Mouse (Mus musculus) lung, embryonic 15.5 days (tissue): ENCODE results near the gene 1700011M02Rik. TPM values are rescaled to one million over a fixed set of nuclear protein-coding genes. Genes with fewer than 3 reads are reported as not detected.

Source experiments
- polyA plus RNA-seq: library from polyadenylated mRNA; unstranded; fragments of >200 nt; fragmentation: Nextera tagmentation; extraction: Ambion mirVana; gene quantifications from 2 replicates; pipeline ENCODE4 v1.2.1, GENCODE M21; 2015

The 1700011M02Rik gene
- polyA plus RNA-seq, 1 experiment from 2014 or later: not detected

Other genes starting within 250 kb of the 1700011M02Rik start
- not detected in 2 replicates for gene Gm3880, start 221.9 kb upstream of the 1700011M02Rik start, polyA plus RNA-seq
- gene Gm9112, start 201.3 kb upstream of the 1700011M02Rik start, polyA plus RNA-seq: not detected in 2 replicates
- gene Dmrtc1b, start 201.0 kb upstream of the 1700011M02Rik start, polyA plus RNA-seq: not detected in 2 replicates
- gene Dmrtc1c1, start 105.9 kb upstream of the 1700011M02Rik start, polyA plus RNA-seq: not detected in 2 replicates
- not detected in 2 replicates for gene Dmrtc1c2, start 54.3 kb upstream of the 1700011M02Rik start, polyA plus RNA-seq
- gene 1700031F05Rik, start 40.9 kb upstream of the 1700011M02Rik start, polyA plus RNA-seq: not detected in 2 replicates
- 0.56 and 0.77 TPM in 2 replicates for gene Dmrtc1a, start 218 bp upstream of the 1700011M02Rik start, polyA plus RNA-seq
- gene 1700018G05Rik, start 19.5 kb downstream of the 1700011M02Rik start, polyA plus RNA-seq: not detected in 2 replicates